Mouse (Mus musculus) small intestine, adult 2 months (tissue): ENCODE measurements at regions not wholly inside any gene's neighbourhood (a gene's known extent, or its start where the extent isn't known, plus 50 kb on each side); places are given as distances from the start of the nearest gene placed in this dataset.
"Not testable (repeated sequence)": the region's sequence is repeated elsewhere in the genome, so short reads cannot be mapped to it uniquely, and the experiment has no call there.

Experiments used
- H3K27ac ChIP-seq: fragments of 200-500 bp; 2 replicates; pipeline ENCODE4 v1.5.1; 2012; ENCODE audit warnings: low read depth, low read length, control low read depth, inconsistent platforms; ENCODE audit not compliant: insufficient read depth
- H3K27me3 ChIP-seq: fragments of 200-500 bp; 2 replicates; pipeline ENCODE4 v1.6.1; 2012; ENCODE audit warnings: mild to moderate bottlenecking, moderate library complexity, low read length, inconsistent platforms; ENCODE audit not compliant: control insufficient read depth, insufficient read depth
- H3K36me3 ChIP-seq: fragments of 200-500 bp; 2 replicates; pipeline ENCODE4 v1.6.1; 2012; ENCODE audit warnings: mild to moderate bottlenecking, low read length, control low read depth, inconsistent platforms; ENCODE audit not compliant: control insufficient read depth, insufficient read depth
- H3K4me1 ChIP-seq: fragments of 200-500 bp; 2 replicates; pipeline ENCODE4 v1.6.1; 2012; ENCODE audit warnings: low read length, inconsistent platforms, mixed read lengths; ENCODE audit not compliant: control insufficient read depth, insufficient read depth, insufficient read length
- H3K4me3 ChIP-seq: fragments of 200-500 bp; 2 replicates; pipeline ENCODE4 v1.5.1; 2012; ENCODE audit warnings: low read depth, mild to moderate bottlenecking, control low read depth, inconsistent platforms, low read length, moderate library complexity
- CTCF ChIP-seq: fragments of 200-500 bp; IDR thresholded peaks from 2 replicates; pipeline ENCODE4 v1.5.1; 2012; ENCODE audit warnings: low read depth, mild to moderate bottlenecking, control low read depth, inconsistent platforms, low read length, moderate library complexity, mixed read lengths; ENCODE audit not compliant: insufficient replicate concordance, insufficient read length; ENCODE audit errors: extremely low read depth
- POLR2A ChIP-seq: fragments of 200-500 bp; IDR thresholded peaks from 2 replicates; pipeline ENCODE4 v1.6.1; 2012; ENCODE audit warnings: low read depth, mild to moderate bottlenecking, control low read depth, inconsistent platforms, low read length, moderate library complexity
- WGBS: fragments of 180-500 bp; shearing (Covaris S2); methylation state at CpG from one replicate; pipeline ENCODE4 v1.1.7; 2018; 5-methylcytosine and 5-hydroxymethylcytosine counted together

GRCm38 (mm10) chr3:22306624-22307023 is 230.2 kb downstream of the Tbl1xr1 start:
- WGBS: 63% methylated on average over 4 of the region's 4 CpGs
- H3K4me1 ChIP-seq: no peaks in the 10 kb centered on the region
- TF ChIP-seq POLR2A (no peak), CTCF (no peak)
- no peak overlapping the region for H3K27ac ChIP-seq
- no peaks in the 10 kb centered on the region for H3K36me3 ChIP-seq
- no peak overlapping the region for H3K4me3 ChIP-seq
- no peaks in the 10 kb centered on the region for H3K27me3 ChIP-seq

- 2% methylated on average over 4 of the region's 4 CpGs for WGBS
- Histone ChIP-seq H3K4me3 (no peak overlapping the region), H3K27ac (no peak overlapping the region), H3K36me3 (no peaks in the 10 kb centered on the region), H3K27me3 (no peaks in the 10 kb centered on the region), H3K4me1 (no peaks in the 10 kb centered on the region)
- no peak for TF ChIP-seq POLR2A
- peak; percentile 44; the same call in 1 of the 2 replicates for TF ChIP-seq CTCF
Measured at GRCm38 (mm10) chr3:22308962-22309361, 232.5 kb downstream of the Tbl1xr1 start.

DNA sequence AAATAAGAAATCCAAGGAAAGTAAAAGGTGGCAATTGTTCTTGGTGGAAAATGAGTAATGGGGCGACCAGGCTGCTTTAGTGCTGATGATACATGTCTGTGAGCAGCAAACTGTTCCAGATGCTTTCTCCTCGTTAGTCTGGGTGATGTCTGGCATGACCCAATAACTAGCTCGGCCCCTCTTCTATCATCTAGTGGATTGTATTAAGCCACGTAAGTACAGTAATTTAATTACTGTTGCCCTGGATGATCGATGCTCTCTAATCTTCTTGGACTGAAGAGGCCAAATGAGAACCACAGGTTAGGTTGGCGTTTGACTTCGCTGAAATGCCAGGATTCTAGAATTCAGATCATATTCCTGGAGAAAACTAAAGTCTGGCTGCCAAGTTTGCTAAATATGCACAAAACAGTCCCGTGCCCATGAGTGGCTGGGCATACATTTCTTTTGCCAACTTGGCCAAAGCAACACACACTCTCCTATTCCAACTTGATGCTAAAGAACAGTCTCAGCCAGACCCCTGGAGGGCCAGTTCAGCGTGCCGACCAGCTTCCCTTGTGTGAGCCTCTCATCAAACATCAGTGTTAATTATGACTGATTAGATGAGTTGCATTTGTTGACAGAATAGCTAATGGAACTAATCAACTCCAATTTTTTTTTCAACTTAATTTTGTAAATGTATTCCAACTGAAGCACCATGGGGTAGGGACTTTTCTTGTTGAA is 240.2 kb downstream of the Tbl1xr1 start:
- Histone ChIP-seq H3K4me1 (no peaks in the 10 kb centered on the region), H3K27ac (no peak overlapping the region), H3K27me3 (no peaks in the 10 kb centered on the region), H3K36me3 (no peaks in the 10 kb centered on the region), H3K4me3 (no peak overlapping the region)
- WGBS: 83% methylated on average over 10 of the region's 10 CpGs
- TF ChIP-seq POLR2A (no peak), CTCF (no peak)

GRCm38 (mm10) chr3:22320425-22320824 is 244.0 kb downstream of the Tbl1xr1 start:
- H3K36me3 ChIP-seq, H3K27me3 ChIP-seq, H3K4me3 ChIP-seq, H3K27ac ChIP-seq, H3K4me1 ChIP-seq: not testable (repeated sequence)
- WGBS: 95% methylated on average over 1 of the region's 1 CpGs

GRCm38 (mm10) chr3:22331240-22331639 is 254.8 kb downstream of the Tbl1xr1 start:
- Histone ChIP-seq H3K4me1 (no peaks in the 10 kb centered on the region), H3K27me3 (no peaks in the 10 kb centered on the region), H3K36me3 (no peaks in the 10 kb centered on the region), H3K27ac (no peak overlapping the region), H3K4me3 (no peak overlapping the region)
- WGBS: 53% methylated on average over 1 of the region's 1 CpGs
- TF ChIP-seq CTCF: no peak
- TF ChIP-seq POLR2A: no peak
